Mouse (Mus musculus) liver, embryonic 16.5 days (tissue): Measurements from ENCODE around the gene Alkbh7. TPM values are rescaled to one million over a fixed set of nuclear protein-coding genes. Genes with fewer than 3 reads are reported as not detected.

ENCODE experiments used
- ATAC-seq: fragments of 200-750 bp; cut with Nextera tagmentation; 2 replicates; pipeline ENCODE4 v1.8.0; 2017; ENCODE audit warnings: low read depth, mild to moderate bottlenecking, moderate number of reproducible peaks, moderate library complexity
- H3K27ac ChIP-seq: fragments of 300-500 bp; sonication (generic); 2 replicates; pipeline ENCODE4 v1.5.1; 2014; ENCODE audit warnings: mild to moderate bottlenecking, low read length
- H3K27me3 ChIP-seq: fragments of 300-500 bp; sonication (generic); 2 replicates; pipeline ENCODE4 v1.6.1; 2014; ENCODE audit warnings: low read depth, low read length, mixed read lengths; ENCODE audit not compliant: control insufficient read depth, insufficient read depth
- H3K36me3 ChIP-seq: fragments of 300-500 bp; sonication (generic); 2 replicates; pipeline ENCODE4 v1.6.1; 2014; ENCODE audit warnings: mild to moderate bottlenecking; ENCODE audit not compliant: control insufficient read depth, insufficient read depth
- H3K4me1 ChIP-seq: fragments of 300-500 bp; sonication (generic); 2 replicates; pipeline ENCODE4 v1.6.1; 2014; ENCODE audit warnings: low read depth, low read length, mixed read lengths; ENCODE audit not compliant: control insufficient read depth
- H3K4me2 ChIP-seq: fragments of 300-500 bp; sonication (generic); 2 replicates; pipeline ENCODE4 v1.6.1; 2014; ENCODE audit warnings: low read depth, low read length, mixed read lengths
- H3K4me3 ChIP-seq: fragments of 300-500 bp; sonication (generic); 2 replicates; pipeline ENCODE4 v1.5.1; 2014; ENCODE audit warnings: low read depth, mild to moderate bottlenecking, low read length
- H3K9ac ChIP-seq: fragments of 300-500 bp; sonication (generic); 2 replicates; pipeline ENCODE4 v1.6.1; 2014; ENCODE audit warnings: low read depth, low read length
- H3K9me3 ChIP-seq: fragments of 300-500 bp; sonication (generic); replicated peaks from 2 replicates; pipeline ENCODE4 v1.6.1; 2016; ENCODE audit warnings: low read length; ENCODE audit not compliant: control insufficient read depth
- WGBS: fragments of 180-500 bp; shearing (Covaris S2); extraction: QIAGEN DNeasy Blood & Tissue Kit; methylation state at CpG from one replicate; pipeline ENCODE4 v1.1.7; 2014; ENCODE audit not compliant: insufficient replicate concordance; 5-methylcytosine and 5-hydroxymethylcytosine counted together
- polyA plus RNA-seq: library from polyadenylated mRNA; unstranded; fragments of >200 nt; fragmentation: Nextera tagmentation; extraction: Ambion mirVana; gene quantifications from 2 replicates; pipeline ENCODE4 v1.2.1, GENCODE M21; 2015

Alkbh7 gene
- polyA plus RNA-seq, 1 experiment from 2014 or later = 15.9 TPM

DNA sequence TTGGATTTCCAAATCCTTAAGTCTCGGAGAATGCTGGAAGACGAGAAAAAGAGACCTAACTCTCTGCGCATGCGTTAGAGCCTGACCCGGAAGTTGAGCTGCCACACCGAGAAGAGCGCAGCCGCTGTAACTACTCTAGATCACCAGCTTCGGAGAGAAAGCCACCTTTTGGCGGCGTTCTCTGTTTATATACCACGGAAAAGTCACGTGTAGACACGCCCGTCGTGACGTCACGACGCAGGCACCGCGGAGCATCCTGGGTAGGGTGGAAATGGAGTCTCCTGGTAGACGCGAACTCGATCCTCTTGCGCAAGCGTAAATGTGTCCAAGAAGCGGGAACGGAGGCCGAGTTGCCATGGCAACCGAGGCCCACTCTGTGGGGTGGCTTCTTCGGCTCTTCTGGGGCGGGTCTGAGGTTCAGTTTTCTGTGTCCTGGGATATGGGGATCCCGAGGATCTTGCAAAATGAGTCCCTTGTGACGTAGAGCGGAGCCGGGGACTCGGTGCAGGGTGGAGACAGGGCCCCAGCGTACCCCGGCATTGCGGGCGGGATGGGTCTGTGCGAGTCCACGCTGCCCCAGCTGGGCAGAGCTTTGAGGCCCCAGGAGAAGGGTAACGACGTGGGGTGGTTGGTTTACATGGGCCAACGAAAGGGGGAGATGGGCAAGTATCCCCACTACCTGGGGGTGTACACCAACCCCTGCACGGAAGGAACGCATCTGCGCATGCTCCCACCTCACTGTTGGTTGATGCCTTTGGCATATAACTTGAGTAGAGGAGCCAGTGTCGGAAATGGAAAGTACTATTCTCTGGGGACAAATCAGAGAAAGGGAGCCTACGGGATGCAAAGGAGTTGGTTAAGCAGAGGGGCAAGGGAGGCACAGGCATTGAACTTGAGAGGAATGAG, 14.3 kb downstream of the Alkbh7 start, which contains the start of the genes Gtf2f1 and Gm17949:
Gene Gtf2f1, minus strand, starts transcription at position 53 of the 906 bp plus-strand sequence.
Gene Gm17949, plus strand, starts transcription at position 234 of the 906 bp plus-strand sequence.
- Histone ChIP-seq H3K9ac (peak within 1 kb of the TSS; percentile 84), H3K4me1 (peaks cover 21% of the 10 kb centered on the region), H3K4me3 (peak within 1 kb of the TSS; percentile 68), H3K36me3 (peaks cover 18% of the 10 kb centered on the region), H3K9me3 (no peaks in the 10 kb centered on the region), H3K27ac (peak within 1 kb of the TSS; percentile 74), H3K27me3 (no peaks in the 10 kb centered on the region), H3K4me2 (peak within 1 kb of the TSS; percentile 82)
- WGBS = under 1% methylated on average over 51 of the region's 51 CpGs
- peak; percentile 89 for ATAC-seq

DNA sequence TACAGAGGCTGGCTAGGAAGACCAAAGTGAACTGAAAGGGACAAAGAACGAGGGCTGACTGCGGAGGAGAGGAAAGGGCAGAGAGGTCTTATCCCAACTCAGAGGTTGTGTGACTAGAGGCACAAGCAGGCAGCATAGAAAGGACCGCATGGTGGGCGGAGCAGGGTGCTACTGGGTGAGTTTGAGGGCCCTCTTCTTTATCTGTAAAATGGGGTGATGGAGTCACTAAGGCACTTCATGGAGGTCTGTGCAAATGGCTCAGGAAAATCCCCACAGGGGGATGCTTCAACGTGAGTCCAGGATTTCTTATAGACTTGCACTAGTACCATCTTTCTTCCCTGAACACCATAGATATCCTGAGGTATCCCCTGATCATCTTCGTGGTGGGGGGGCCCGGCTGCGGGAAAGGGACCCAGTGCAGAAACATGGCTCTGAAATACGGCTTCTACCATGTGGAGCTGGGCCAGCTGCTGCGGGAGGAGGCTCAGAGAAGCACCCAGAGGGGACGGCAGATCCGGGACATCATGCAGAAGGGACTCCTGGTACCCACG, 15.2 kb downstream of the Alkbh7 start:
- peak overlapping the region; percentile 82 for H3K4me2 ChIP-seq
- H3K27me3 ChIP-seq = no peaks in the 10 kb centered on the region
- 67% methylated on average over 13 of the region's 13 CpGs for WGBS
- peak overlapping the region; percentile 74 for H3K27ac ChIP-seq
- H3K4me3 ChIP-seq = peak overlapping the region; percentile 68
- H3K36me3 ChIP-seq = peaks cover 10% of the 10 kb centered on the region
- H3K9me3 ChIP-seq = no peaks in the 10 kb centered on the region
- no peak for ATAC-seq
- H3K4me1 ChIP-seq = peaks cover 21% of the 10 kb centered on the region
- H3K9ac ChIP-seq = no peak overlapping the region

DNA sequence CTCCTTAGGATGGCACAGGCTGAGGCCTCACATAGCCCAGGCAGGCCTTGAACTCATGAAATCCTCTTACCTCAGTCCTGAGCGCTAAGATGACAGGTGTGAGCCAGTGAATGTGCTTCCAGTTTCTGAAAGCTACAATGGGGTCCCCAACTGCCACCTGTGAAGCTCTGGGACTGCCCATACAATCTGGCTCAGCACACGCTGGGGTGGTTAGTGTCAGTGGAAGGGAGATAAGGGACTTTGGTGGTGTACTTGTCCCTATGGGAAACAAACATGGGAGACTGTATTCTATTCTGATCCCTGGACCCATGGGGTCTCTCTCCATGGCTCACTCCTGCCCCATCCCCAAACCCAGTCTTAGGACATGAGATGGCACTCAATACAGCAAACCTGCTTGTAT, 22.6 kb downstream of the Alkbh7 start:
- H3K4me3 ChIP-seq = no peak overlapping the region
- H3K4me1 ChIP-seq = peaks cover 34% of the 10 kb centered on the region
- no peaks in the 10 kb centered on the region for H3K9me3 ChIP-seq
- H3K27me3 ChIP-seq = no peaks in the 10 kb centered on the region
- H3K9ac ChIP-seq = 0 out of 2 replicates have a peak overlapping the region, but pooled peaks have one; percentile 4
- H3K4me2 ChIP-seq = 0 out of 2 replicates have a peak overlapping the region, but pooled peaks have one; percentile 7
- peak; percentile 82 for ATAC-seq
- peaks cover 32% of the 10 kb centered on the region for H3K36me3 ChIP-seq
- 28% methylated on average over 2 of the region's 2 CpGs for WGBS
- peak overlapping the region; percentile 51 for H3K27ac ChIP-seq

DNA sequence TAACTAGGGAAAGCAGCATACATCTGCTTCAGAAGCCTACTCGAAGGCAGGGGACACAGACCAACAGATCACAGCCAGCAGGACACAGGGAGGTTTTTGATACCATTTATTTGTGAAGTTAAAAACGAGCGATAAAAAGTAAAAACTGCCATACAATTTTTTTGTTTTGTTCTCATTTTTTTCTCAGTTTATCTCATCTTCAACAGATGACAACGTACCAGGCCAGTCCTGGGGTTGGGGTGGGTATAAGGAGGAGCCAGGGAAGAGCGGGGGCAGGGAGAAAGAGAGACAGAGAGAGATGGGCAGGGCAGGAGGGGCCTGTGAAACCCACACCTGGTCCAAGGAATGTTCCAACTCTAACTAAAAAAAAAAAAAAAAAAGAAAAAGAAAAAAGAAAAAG, 23.8 kb downstream of the Alkbh7 start:
- Histone ChIP-seq H3K27me3 (no peaks in the 10 kb centered on the region), H3K27ac (peak overlapping the region; percentile 51), H3K36me3 (peaks cover 45% of the 10 kb centered on the region), H3K9ac (no peak overlapping the region), H3K9me3 (no peaks in the 10 kb centered on the region), H3K4me3 (no peak overlapping the region), H3K4me1 (peaks cover 34% of the 10 kb centered on the region), H3K4me2 (no peak overlapping the region)
- peak; percentile 52 for ATAC-seq
- 29% methylated on average over 5 of the region's 5 CpGs for whole genome bisulfite sequencing

DNA sequence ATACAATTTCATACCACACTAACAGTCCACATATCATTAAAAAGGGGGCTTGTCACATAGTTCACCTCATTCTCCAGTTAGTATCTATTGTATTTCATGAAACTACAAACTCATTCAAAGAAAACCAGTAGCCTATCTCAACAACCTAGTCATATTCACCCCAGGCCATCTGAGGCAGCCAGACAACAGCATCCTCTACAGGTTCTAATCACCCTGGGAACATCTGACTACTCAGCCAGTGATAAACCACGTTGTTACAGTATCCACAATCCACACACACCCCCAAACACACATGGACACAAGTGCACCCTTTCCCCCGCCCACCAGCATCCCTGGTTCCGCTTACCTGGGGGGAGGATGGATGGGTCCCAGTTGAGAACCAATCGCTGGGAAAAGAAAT, 30.3 kb downstream of the Alkbh7 start:
- Histone ChIP-seq H3K9me3 (no peaks in the 10 kb centered on the region), H3K27ac (no peak overlapping the region), H3K27me3 (no peaks in the 10 kb centered on the region), H3K9ac (no peak overlapping the region), H3K36me3 (peaks cover 61% of the 10 kb centered on the region), H3K4me2 (no peak overlapping the region), H3K4me1 (peaks cover 42% of the 10 kb centered on the region), H3K4me3 (no peak overlapping the region)
- 67% methylated on average over 4 of the region's 4 CpGs for WGBS
- no peak for ATAC-seq

DNA sequence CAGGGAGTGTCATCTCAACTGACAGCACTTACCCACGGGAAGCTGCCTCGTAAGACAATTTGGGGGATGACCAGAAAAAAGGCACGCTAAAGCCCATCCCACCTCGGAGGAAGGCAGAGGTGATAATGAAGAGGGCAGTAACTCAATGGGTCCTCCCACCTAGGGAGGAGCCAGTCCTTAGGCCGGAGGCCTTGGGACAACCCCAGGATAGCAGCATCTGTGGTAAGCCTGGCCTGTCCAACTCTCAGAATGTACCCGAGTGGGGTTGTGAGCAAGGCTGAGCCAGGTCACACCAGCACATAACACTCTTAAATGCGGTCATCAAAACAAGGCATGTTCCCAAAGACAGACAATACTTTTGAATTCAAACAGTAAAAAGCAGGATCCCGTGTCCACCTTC, 32.6 kb downstream of the Alkbh7 start:
- Histone ChIP-seq H3K9ac (peak overlapping the region; percentile 99), H3K27me3 (no peaks in the 10 kb centered on the region), H3K4me3 (peak overlapping the region; percentile 96), H3K4me2 (peak overlapping the region; percentile 89), H3K9me3 (no peaks in the 10 kb centered on the region), H3K36me3 (peaks cover 39% of the 10 kb centered on the region), H3K4me1 (peaks cover 47% of the 10 kb centered on the region), H3K27ac (peak overlapping the region; percentile 94)
- WGBS = 12% methylated on average over 8 of the region's 8 CpGs
- ATAC-seq = no peak

DNA sequence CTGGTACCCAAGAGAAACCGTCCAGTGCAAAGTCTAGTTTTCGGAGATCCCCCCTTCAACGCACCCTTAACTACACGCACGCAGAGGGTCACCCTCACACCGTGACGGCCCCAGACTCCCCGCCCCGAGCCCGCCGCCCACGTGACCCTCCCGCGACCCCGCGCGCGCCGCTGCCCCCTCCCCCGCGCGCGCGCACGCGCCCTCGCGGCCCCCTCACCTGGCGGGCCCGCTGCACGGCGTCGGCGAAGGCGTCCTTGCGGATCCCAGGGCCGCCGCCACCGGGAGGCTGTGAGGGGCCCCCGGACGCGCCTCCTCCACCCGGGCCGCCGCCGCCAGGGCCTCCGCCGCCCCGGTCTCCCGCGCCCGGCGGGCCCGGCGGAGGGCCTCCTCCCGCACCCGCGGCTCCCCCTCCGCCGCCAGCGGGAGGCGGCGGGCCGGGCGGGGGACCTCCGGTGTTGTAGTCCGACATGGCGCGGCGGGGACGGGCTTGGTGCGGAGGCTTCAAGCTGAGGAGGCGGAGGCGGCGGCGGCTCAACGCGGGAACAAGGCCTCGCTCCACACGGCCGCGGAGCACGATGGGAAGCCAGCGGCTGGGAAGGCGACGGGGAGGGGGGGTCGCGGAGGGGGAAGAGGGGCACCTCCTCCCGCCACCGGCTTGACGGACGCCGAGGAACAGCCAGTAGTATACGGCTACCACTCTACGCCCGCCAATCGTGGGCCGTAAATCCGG, 34.0 kb downstream of the Alkbh7 start, which contains the start of gene Khsrp:
Gene Khsrp, minus strand, starts transcription at position 592 of the 730 bp plus-strand sequence.
- Histone ChIP-seq H3K4me3 (peak within 1 kb of the TSS; percentile 96), H3K9ac (peak within 1 kb of the TSS; percentile 99), H3K9me3 (no peaks in the 10 kb centered on the region), H3K4me2 (peak within 1 kb of the TSS; percentile 96), H3K27me3 (no peaks in the 10 kb centered on the region), H3K4me1 (peaks cover 47% of the 10 kb centered on the region), H3K27ac (peak within 1 kb of the TSS; percentile 94), H3K36me3 (peaks cover 25% of the 10 kb centered on the region)
- ATAC-seq = no peak
- WGBS = under 1% methylated on average over 86 of the region's 99 CpGs

DNA sequence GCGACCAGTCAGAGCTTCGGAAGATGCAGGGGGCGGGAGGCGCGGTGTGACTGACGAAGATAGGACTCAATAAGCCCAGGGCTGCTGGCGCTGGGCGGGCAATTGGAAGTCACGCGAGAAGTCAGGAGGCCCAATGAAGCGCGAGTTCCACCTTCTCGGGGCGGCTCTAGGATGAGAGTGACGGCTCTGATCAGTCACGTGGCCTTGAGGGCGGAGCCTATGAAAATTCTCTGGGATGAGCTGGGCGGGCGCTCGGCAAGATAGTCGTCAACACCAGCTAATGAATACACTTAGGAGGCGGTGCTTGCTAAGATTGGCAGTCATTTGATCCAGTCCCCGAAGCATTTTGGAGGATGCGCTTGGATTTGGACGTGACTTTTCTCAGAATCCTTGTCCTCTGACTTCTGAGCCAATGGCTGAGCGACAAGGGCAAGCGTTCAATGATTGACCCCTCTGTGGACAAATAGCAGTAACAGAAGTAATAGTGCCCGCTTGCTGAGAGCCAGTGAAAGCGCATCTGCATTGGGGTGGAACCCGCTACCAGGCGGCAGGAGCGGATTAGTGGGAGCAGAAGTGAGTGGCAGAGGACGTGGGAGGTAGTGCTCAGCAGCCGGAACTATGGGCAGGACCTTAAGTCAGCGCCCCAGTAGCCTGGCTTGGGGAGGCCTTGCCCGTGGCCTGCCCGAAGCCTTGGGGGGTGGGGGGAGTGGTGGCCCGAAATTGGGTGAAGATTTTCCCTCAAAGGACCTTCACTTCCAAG, 34.7 kb downstream of the Alkbh7 start:
- Histone ChIP-seq H3K4me3 (peak overlapping the region; percentile 96), H3K9me3 (no peaks in the 10 kb centered on the region), H3K4me2 (peak overlapping the region; percentile 96), H3K27me3 (no peaks in the 10 kb centered on the region), H3K4me1 (peaks cover 44% of the 10 kb centered on the region), H3K36me3 (peaks cover 18% of the 10 kb centered on the region), H3K27ac (peak overlapping the region; percentile 93), H3K9ac (peak overlapping the region; percentile 76)
- WGBS = under 1% methylated on average over 38 of the region's 38 CpGs
- ATAC-seq = peak; percentile 86
